Mouse (Mus musculus): ENCODE measurements at regions not wholly inside any gene's neighbourhood (a gene's known extent, or its start where the extent isn't known, plus 50 kb on each side); places are given as distances from the start of the nearest gene placed in this dataset.

- no peak for DNase-seq
Measured at GRCm38 (mm10) chr17:88346896-88347295, 93.6 kb upstream of the Foxn2 start.

GRCm38 (mm10) chr17:88349825-88350460 lies 90.6 kb upstream of the Foxn2 start:
- DNase-seq, result no peak

- no peak for DNase-seq
Measured at GRCm38 (mm10) chr17:88350986-88351385, 89.5 kb upstream of the Foxn2 start.

GRCm38 (mm10) chr17:88352960-88353359 lies 87.6 kb upstream of the Foxn2 start:
- no peak for DNase-seq

GRCm38 (mm10) chr17:88361161-88361560 lies 79.3 kb upstream of the Foxn2 start:
- DNase-seq, result no peak

- DNase-seq, result no peak
Measured at GRCm38 (mm10) chr17:88362404-88362803, 78.1 kb upstream of the Foxn2 start.

GRCm38 (mm10) chr17:88367876-88368275 lies 72.6 kb upstream of the Foxn2 start:
- no peak for DNase-seq

GRCm38 (mm10) chr17:88369971-88370370 lies 70.5 kb upstream of the Foxn2 start:
- DNase-seq, result no peak

GRCm38 (mm10) chr17:88370676-88371075 lies 69.8 kb upstream of the Foxn2 start:
- DNase-seq, result no peak

- DNase-seq, result no peak
Measured at GRCm38 (mm10) chr17:88378505-88378904, 62.0 kb upstream of the Foxn2 start.

- DNase-seq, result no peak
Measured at GRCm38 (mm10) chr17:88379389-88379788, 61.1 kb upstream of the Foxn2 start.

GRCm38 (mm10) chr17:88381106-88381505 lies 59.4 kb upstream of the Foxn2 start:
- DNase-seq, result no peak

GRCm38 (mm10) chr17:88383447-88383846 lies 57.1 kb upstream of the Foxn2 start:
- no peak for DNase-seq

GRCm38 (mm10) chr17:88388441-88388951 lies 52.0 kb upstream of the Foxn2 start:
- DNase-seq, result no peak

- DNase-seq, result no peak
Measured at GRCm38 (mm10) chr17:88389668-88390461, 50.6 kb upstream of the Foxn2 start.
